Mouse (Mus musculus) mouse trophoblast stem cell (cell line): Measurements from ENCODE around the gene Tspan31.

ENCODE experiments used
- in situ Hi-C, 2 experiments: fragments of 300-500 bp; cut with MseI, MboI; formaldehyde crosslinking; loops; 2 replicates in 1 of 2; 3 replicates in 1 of 2; pipeline ENCODE4 v1.15.1; 2025

Gene Tspan31

GRCm38 (mm10) chr10:127042468-127043115 is 27.5 kb downstream of the Tspan31 start:
- in situ Hi-C loops: no loop called here

DNA sequence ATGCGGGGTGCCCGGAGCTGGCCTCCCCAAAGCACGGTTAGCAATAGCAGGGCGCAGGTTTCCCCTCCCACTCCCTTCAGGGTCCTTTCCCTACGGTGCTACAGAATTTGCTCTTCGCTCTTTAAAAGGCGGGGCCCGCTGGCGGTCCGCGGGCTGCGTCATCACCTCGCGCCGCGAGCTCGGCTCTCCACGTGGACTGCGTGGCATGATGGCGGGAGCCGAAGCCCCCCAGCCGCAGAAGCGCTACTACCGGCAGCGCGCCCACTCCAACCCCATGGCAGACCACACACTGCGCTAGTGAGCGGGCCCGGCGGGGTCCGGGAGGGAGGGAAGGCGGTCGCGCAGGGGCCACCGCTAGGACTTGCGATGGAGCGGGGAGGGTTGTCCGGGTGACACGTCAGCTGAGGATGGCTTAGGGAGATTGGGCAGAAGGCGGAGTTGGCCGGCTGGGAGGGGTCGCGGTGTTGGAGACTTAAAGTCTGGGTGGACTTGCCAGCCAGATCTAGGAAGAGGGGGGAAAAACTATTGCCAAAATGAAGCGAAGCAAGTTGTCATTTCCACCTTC is 28.2 kb downstream of the Tspan31 start:
- in situ Hi-C loops: no loop called here

GRCm38 (mm10) chr10:127041274-127041766 is 28.7 kb downstream of the Tspan31 start, which contains the start of the genes Mettl1 and Eef1akmt3:
Gene Mettl1 (plus strand): TSS chr10:127041414.
Gene Eef1akmt3 (minus strand): TSS chr10:127041513.
- in situ Hi-C loops: no loop called here

DNA sequence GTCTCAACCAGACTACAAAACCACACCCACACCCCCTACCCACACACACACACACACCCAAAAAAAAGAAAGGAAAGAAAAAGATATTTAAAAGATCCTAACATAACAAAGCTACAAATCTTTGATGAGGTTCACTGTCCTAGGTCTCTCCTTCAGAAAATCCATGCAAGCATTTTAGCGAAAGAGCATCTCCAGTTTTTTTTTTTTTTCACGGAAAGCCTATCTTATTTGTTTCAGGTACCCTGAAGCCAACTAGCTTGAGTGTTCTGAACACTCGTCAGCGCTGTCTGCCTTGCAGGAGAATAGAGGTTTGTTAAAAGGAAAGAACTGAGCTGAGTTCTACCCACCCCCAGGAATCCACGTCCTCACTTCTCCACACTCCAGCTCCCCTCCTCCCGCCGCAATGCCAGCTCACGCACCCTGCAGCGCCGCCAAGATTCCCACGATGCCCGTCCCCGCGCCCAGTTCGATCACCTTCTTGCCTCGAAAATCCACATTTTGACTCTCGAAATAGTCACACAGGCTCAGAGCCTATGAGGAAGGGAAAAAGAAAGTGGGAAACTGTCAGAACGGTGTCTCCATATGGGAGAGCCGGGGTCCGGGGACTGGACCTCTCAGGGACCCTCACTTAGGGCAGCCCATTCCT is 29.4 kb downstream of the Tspan31 start:
- in situ Hi-C loops: no loop called here

GRCm38 (mm10) chr10:127037641-127038040 is 32.4 kb downstream of the Tspan31 start:
- in situ Hi-C loops: no loop called here

DNA sequence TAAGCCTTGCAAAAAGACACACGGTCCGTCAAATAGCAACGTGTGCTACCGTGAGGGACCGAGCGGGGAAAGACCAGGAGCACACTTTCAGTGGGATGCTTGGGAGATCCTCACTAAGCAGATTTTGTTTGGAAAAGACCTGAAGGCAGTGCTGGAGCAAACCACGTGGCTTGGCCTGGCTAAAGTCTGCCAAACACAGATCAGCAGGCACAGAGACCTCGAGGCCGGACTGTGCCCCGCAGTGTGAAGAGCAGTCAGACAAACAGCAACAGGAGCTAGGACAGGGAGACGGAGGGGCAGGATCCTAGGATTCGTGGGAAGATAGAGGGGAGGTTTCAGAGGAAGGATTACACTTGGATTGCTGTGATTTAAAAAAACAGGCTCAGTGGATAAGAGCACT is 33.8 kb downstream of the Tspan31 start:
- in situ Hi-C loops: no loop called here

GRCm38 (mm10) chr10:127033301-127033741 is 36.7 kb downstream of the Tspan31 start:
- in situ Hi-C loops: no loop called here

DNA sequence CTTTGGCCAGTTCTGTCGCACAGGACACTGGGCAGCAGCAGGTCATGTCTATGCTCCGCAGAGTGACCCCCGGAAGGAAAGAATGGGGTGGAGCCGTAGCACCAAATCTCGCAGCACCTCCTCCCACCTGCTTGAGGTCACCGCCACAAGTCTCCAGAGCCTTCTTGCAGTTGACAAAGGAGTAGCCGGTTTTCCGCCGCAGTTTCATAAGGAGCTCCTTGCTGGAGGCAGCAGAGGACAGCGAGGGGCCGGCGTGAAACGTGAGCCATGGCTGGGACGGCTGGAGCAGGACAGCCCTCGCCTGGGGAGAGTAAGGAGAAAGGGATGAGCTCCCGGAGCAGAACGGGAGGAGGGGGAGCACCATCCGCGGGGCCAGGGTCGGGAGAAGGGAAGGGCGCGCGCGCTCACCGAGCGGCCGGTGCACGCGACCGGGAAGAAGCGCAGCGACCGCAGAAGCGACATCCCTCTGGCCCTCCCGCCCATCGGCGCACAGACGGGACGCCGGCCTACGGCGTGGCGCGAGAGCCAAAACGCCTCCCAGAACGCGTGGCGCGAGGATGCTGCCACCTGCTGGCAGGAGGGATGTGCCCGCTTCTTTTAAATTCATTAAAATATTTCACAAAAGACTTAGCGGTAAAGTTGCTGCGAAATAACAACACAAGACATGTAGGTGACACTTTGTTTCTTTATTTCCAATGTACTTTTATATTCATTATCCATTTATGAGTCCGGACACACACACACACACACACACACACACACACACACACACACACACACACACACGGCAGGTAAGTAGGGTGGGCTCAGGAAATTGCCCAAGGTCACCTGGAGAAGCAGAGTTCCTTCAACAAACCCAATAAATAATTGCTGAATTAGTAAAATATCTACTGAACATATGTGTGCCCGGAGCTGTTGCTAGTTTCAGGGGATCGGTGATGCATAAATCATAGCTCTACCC is 39.4 kb downstream of the Tspan31 start, which contains the start of gene Tsfm:
Tsfm (minus strand) TSS at position 505 of the 961 bp plus-strand sequence.
- in situ Hi-C loops: no loop called here

- in situ Hi-C loops: no loop called here
These were observed 51.6 kb downstream of the Tspan31 start for GRCm38 (mm10) chr10:127018422-127018821.
